Mouse (Mus musculus) myocyte (in vitro differentiated cells): ENCODE data around the gene Dpp6. TPM values are rescaled to one million over a fixed set of nuclear protein-coding genes. Genes with fewer than 3 reads are reported as not detected.

Source experiments
- H3K27me3 ChIP-seq: one replicate; pipeline ENCODE4 v1.6.1; 2011; ENCODE audit not compliant: control insufficient read depth, insufficient read depth, insufficient read length
- H3K36me3 ChIP-seq: one replicate; pipeline ENCODE4 v1.6.1; 2011; ENCODE audit not compliant: control insufficient read depth, insufficient read depth
- H3K4me2 ChIP-seq: one replicate; pipeline ENCODE4 v1.6.1; 2011; ENCODE audit warnings: low read depth, control low read depth
- H3K4me3 ChIP-seq: one replicate; pipeline ENCODE4 v1.5.1; 2011; ENCODE audit warnings: mild to moderate bottlenecking, control low read depth, moderate library complexity
- H3K79me2 ChIP-seq: one replicate; pipeline ENCODE4 v1.6.1; 2011; ENCODE audit not compliant: control insufficient read depth, insufficient read depth
- H3ac ChIP-seq: one replicate; pipeline ENCODE4 v1.6.1; 2011; ENCODE audit not compliant: control insufficient read depth, insufficient read length
- CEBPB ChIP-seq: IDR thresholded peaks from 2 replicates; pipeline ENCODE4 v1.6.1; 2011; ENCODE audit warnings: mild to moderate bottlenecking, moderate library complexity; ENCODE audit not compliant: poor library complexity, insufficient read depth, severe bottlenecking
- E2F4 ChIP-seq: IDR thresholded peaks from one replicate; pipeline ENCODE4 v1.6.1; 2011; ENCODE audit warnings: mild to moderate bottlenecking, control low read depth, moderate library complexity; ENCODE audit not compliant: insufficient read depth
- MAX ChIP-seq: IDR thresholded peaks from one replicate; pipeline ENCODE4 v1.6.1; 2011; ENCODE audit warnings: low read depth, mild to moderate bottlenecking, control low read depth
- MYOD1 ChIP-seq, 3 experiments: IDR thresholded peaks; one replicate each; pipeline ENCODE4 v1.6.1; 2011; ENCODE audit warnings: control low read depth in 2 of 3, low read depth in 2 of 3, mild to moderate bottlenecking in 2 of 3, moderate library complexity in 1 of 3; ENCODE audit not compliant: insufficient read length in 2 of 3, control insufficient read depth in 1 of 3
- MYOG ChIP-seq, 3 experiments: IDR thresholded peaks; one replicate each; pipeline ENCODE4 v1.6.1; 2011; ENCODE audit warnings: control low read depth in 2 of 3, low read depth in 2 of 3, mild to moderate bottlenecking in 2 of 3; ENCODE audit not compliant: insufficient read length in 2 of 3, control insufficient read depth in 1 of 3, insufficient read depth in 1 of 3
- POLR2A ChIP-seq: IDR thresholded peaks from one replicate; pipeline ENCODE4 v1.6.1; 2011; ENCODE audit warnings: low read depth, mild to moderate bottlenecking, control low read depth, moderate library complexity; ENCODE audit not compliant: insufficient read length
- POLR2AphosphoS2 ChIP-seq: IDR thresholded peaks from one replicate; pipeline ENCODE4 v1.6.1; 2011; ENCODE audit warnings: low read depth, control low read depth; ENCODE audit not compliant: insufficient read length
- REST ChIP-seq: IDR thresholded peaks from one replicate; pipeline ENCODE4 v1.6.1; 2011; ENCODE audit warnings: mild to moderate bottlenecking, control low read depth, moderate library complexity; ENCODE audit not compliant: insufficient read depth, insufficient read length
- SRF ChIP-seq: IDR thresholded peaks from one replicate; pipeline ENCODE4 v1.6.1; 2011; ENCODE audit warnings: low read depth; ENCODE audit not compliant: control insufficient read depth, insufficient read length
- TCF12 ChIP-seq: IDR thresholded peaks from one replicate; pipeline ENCODE4 v1.6.1; 2011; ENCODE audit warnings: mild to moderate bottlenecking, control low read depth; ENCODE audit not compliant: poor library complexity, insufficient read depth, severe bottlenecking
- TCF3 ChIP-seq: IDR thresholded peaks from one replicate; pipeline ENCODE4 v1.6.1; 2011; ENCODE audit warnings: low read depth, control low read depth; ENCODE audit not compliant: insufficient read length
- USF1 ChIP-seq: IDR thresholded peaks from one replicate; pipeline ENCODE4 v1.6.1; 2011; ENCODE audit warnings: low read depth, mild to moderate bottlenecking, control low read depth, moderate library complexity
- polyA plus RNA-seq: library from polyadenylated mRNA; unstranded; fragments of >200 nt; fragmentation: generic; extraction: Trizol; gene quantifications from one replicate; pipeline ENCODE4 v1.2.1, GENCODE M21; 2012; ENCODE audit warnings: missing spikeins

Dpp6 gene
- polyA plus RNA-seq, 1 experiment = 0.06 TPM

GRCm38 (mm10) chr5:26979348-26979747 lies 162.3 kb downstream of the Dpp6 start:
- no peaks in the 10 kb centered on the region for H3K36me3 ChIP-seq
- H3K27me3 ChIP-seq = no peaks in the 10 kb centered on the region
- H3K4me2 ChIP-seq = no peak overlapping the region
- no peaks in the 10 kb centered on the region for H3K79me2 ChIP-seq
- no peak overlapping the region for H3ac ChIP-seq
- H3K4me3 ChIP-seq = no peak overlapping the region
- TF ChIP-seq USF1 (no peak), MYOD1 (IDR thresholded peaks at IDR 0.05; ENCODE audit: control insufficient read depth in 1 of 3, insufficient read length in 2 of 3, low read depth in 2 of 3) (no peak), POLR2AphosphoS2 (no peak), POLR2A (no peak)

- H3K4me2 ChIP-seq = no peak overlapping the region
- no peak overlapping the region for H3ac ChIP-seq
- no peaks in the 10 kb centered on the region for H3K27me3 ChIP-seq
- H3K79me2 ChIP-seq = no peaks in the 10 kb centered on the region
- H3K4me3 ChIP-seq = no peak overlapping the region
- H3K36me3 ChIP-seq = no peaks in the 10 kb centered on the region
- TF ChIP-seq MAX (no peak), SRF (no peak), TCF12 (no peak), USF1 (no peak), MYOG (IDR thresholded peaks at IDR 0.05; ENCODE audit: control insufficient read depth in 1 of 3, insufficient read depth in 1 of 3, insufficient read length in 2 of 3, low read depth in 2 of 3) (no peak), MYOD1 (IDR thresholded peaks at IDR 0.05; ENCODE audit: control insufficient read depth in 1 of 3, insufficient read length in 2 of 3, low read depth in 2 of 3) (no peak), TCF3 (no peak), POLR2A (no peak), POLR2AphosphoS2 (no peak), E2F4 (no peak)
Observed at GRCm38 (mm10) chr5:26979755-26980154, 162.8 kb downstream of the Dpp6 start.

- no peak overlapping the region for H3K4me2 ChIP-seq
- no peak overlapping the region for H3ac ChIP-seq
- no peaks in the 10 kb centered on the region for H3K27me3 ChIP-seq
- no peaks in the 10 kb centered on the region for H3K79me2 ChIP-seq
- no peak for TF ChIP-seq USF1
- TF ChIP-seq MAX = no peak
- TF ChIP-seq SRF = no peak
- TF ChIP-seq REST = no peak
- TF ChIP-seq MYOG (IDR thresholded peaks at IDR 0.05; ENCODE audit: control insufficient read depth in 1 of 3, insufficient read depth in 1 of 3, insufficient read length in 2 of 3, low read depth in 2 of 3) = no peak
- TF ChIP-seq E2F4 = no peak
- TF ChIP-seq TCF12 = no peak
- TF ChIP-seq POLR2AphosphoS2 = no peak
- no peak for TF ChIP-seq POLR2A
- H3K36me3 ChIP-seq = no peaks in the 10 kb centered on the region
- no peak overlapping the region for H3K4me3 ChIP-seq
Observed at GRCm38 (mm10) chr5:26985114-26985513, 168.1 kb downstream of the Dpp6 start.

GRCm38 (mm10) chr5:26991587-26991986 lies 174.6 kb downstream of the Dpp6 start:
- Histone ChIP-seq H3ac (no peak overlapping the region), H3K27me3 (no peaks in the 10 kb centered on the region)
- TF ChIP-seq SRF = no peak
- no peak for TF ChIP-seq USF1
- no peak for TF ChIP-seq E2F4

GRCm38 (mm10) chr5:27003537-27003936 lies 186.5 kb downstream of the Dpp6 start:
- TF ChIP-seq CEBPB (no peak), TCF12 (no peak), TCF3 (no peak), E2F4 (no peak), USF1 (no peak), MAX (no peak), POLR2AphosphoS2 (no peak), MYOG (IDR thresholded peaks at IDR 0.05; ENCODE audit: control insufficient read depth in 1 of 3, insufficient read depth in 1 of 3, insufficient read length in 2 of 3, low read depth in 2 of 3) (no peak), REST (no peak), MYOD1 (IDR thresholded peaks at IDR 0.05; ENCODE audit: control insufficient read depth in 1 of 3, insufficient read length in 2 of 3, low read depth in 2 of 3) (no peak), POLR2A (no peak), SRF (no peak)
- no peaks in the 10 kb centered on the region for H3K27me3 ChIP-seq
- no peaks in the 10 kb centered on the region for H3K79me2 ChIP-seq
- H3K4me3 ChIP-seq = no peak overlapping the region
- H3K36me3 ChIP-seq = no peaks in the 10 kb centered on the region
- H3K4me2 ChIP-seq = no peak overlapping the region
- H3ac ChIP-seq = no peak overlapping the region

More at GRCm38 (mm10) chr5:26991587-26991986, 174.6 kb downstream of the Dpp6 start:
- Histone ChIP-seq H3K4me3 (no peak overlapping the region), H3K4me2 (no peak overlapping the region), H3K79me2 (no peaks in the 10 kb centered on the region), H3K36me3 (no peaks in the 10 kb centered on the region)
